Comparison of ENCODE assay signal across 8 mouse cellular contexts in genomic region chr7:3606798-3607197, GRCm38 (mm10). TPM values are rescaled to one million over a fixed set of nuclear protein-coding genes. Genes with fewer than 3 reads are reported as not detected.
A peak's percentile ranks its signal among the peaks of the same experiment; 100 is the strongest.
DNase-seq lines count a peak whose midpoint lies in the region; ATAC-seq and TF ChIP-seq lines count a peak whose summit lies in the region.

No protein-coding gene starts in this region.

- no peak for TF ChIP-seq EP300 in heart, postnatal 0 days (IDR thresholded peaks at IDR 0.05; ENCODE audit: low read depth)

- no peak overlapping the region for H3K27ac ChIP-seq in heart, postnatal 0 days (ENCODE audit: low read depth)
- no peak overlapping the region for H3K27ac ChIP-seq in heart, embryonic 11.5 days (ENCODE audit: low read depth, low read length)
- no peak overlapping the region for H3K27ac ChIP-seq in intestine, embryonic 16.5 days (ENCODE audit: low read length)

- WGBS in heart, postnatal 0 days: 5% methylated on average over 2 of the region's 2 CpGs
- WGBS in heart, embryonic 11.5 days (ENCODE audit: insufficient replicate concordance): 8% methylated on average over 2 of the region's 2 CpGs
- WGBS in intestine, embryonic 16.5 days: 13% methylated on average over 2 of the region's 2 CpGs

- H3K4me2 ChIP-seq in heart, postnatal 0 days (ENCODE audit: low read depth, low read length): no peak overlapping the region
- H3K4me2 ChIP-seq in heart, embryonic 11.5 days: no peak overlapping the region
- no peak overlapping the region for H3K4me2 ChIP-seq in intestine, embryonic 16.5 days (ENCODE audit: low read depth, low read length)

- DNase-seq in heart, postnatal 0 days (ENCODE audit: low spot score): peak; percentile 51
- DNase-seq in G1E (ENCODE audit: low spot score): peak; percentile 19
- DNase-seq in testis, postnatal 10 days (ENCODE audit: low spot score): no peak
- no peak for DNase-seq in Muller cell, postnatal 12 days (ENCODE audit: inconsistent ontology term)
- DNase-seq in frontal cortex, postnatal 10 days (ENCODE audit: low spot score in 2 of 2): no peak

- H3K4me3 ChIP-seq in heart, postnatal 0 days (ENCODE audit: low read depth, low read length): no peak overlapping the region
- no peak overlapping the region for H3K4me3 ChIP-seq in heart, embryonic 11.5 days (ENCODE audit: low read depth, low read length)
- no peak overlapping the region for H3K4me3 ChIP-seq in G1E (ENCODE audit: low read depth, low read length)
- H3K4me3 ChIP-seq in intestine, embryonic 16.5 days (ENCODE audit: low read length): no peak overlapping the region

- no peaks in the 10 kb centered on the region for H3K36me3 ChIP-seq in heart, postnatal 0 days (replicated peaks; ENCODE audit: control insufficient read depth, insufficient read depth, low read length)
- no peaks in the 10 kb centered on the region for H3K36me3 ChIP-seq in heart, embryonic 11.5 days (ENCODE audit: control insufficient read depth, insufficient read depth, low read length)
- H3K36me3 ChIP-seq in G1E (replicated peaks): no peaks in the 10 kb centered on the region
- H3K36me3 ChIP-seq in intestine, embryonic 16.5 days (ENCODE audit: control insufficient read depth, insufficient read depth, low read length): no peaks in the 10 kb centered on the region

- H3K9ac ChIP-seq in heart, postnatal 0 days (replicated peaks; ENCODE audit: low read depth, low read length): no peak overlapping the region
- no peak overlapping the region for H3K9ac ChIP-seq in heart, embryonic 11.5 days (ENCODE audit: low read depth, low read length)
- H3K9ac ChIP-seq in intestine, embryonic 16.5 days (ENCODE audit: low read depth, low read length): no peak overlapping the region

- H3K4me1 ChIP-seq in heart, postnatal 0 days (ENCODE audit: control insufficient read depth, insufficient read depth): 0 out of 2 replicates have a peak, but pooled peaks cover 3% of the 10 kb centered on the region
- no peaks in the 10 kb centered on the region for H3K4me1 ChIP-seq in heart, embryonic 11.5 days (ENCODE audit: control insufficient read depth, insufficient read depth, low read length)
- H3K4me1 ChIP-seq in G1E (ENCODE audit: insufficient read depth, low read depth, low read length): no peaks in the 10 kb centered on the region
- H3K4me1 ChIP-seq in intestine, embryonic 16.5 days (ENCODE audit: control insufficient read depth, insufficient read depth, low read length): no peaks in the 10 kb centered on the region

- peak; percentile 67 for ATAC-seq in heart, postnatal 0 days (ENCODE audit: insufficient read depth, low read depth)
- ATAC-seq in heart, embryonic 11.5 days (replicated peaks; ENCODE audit: insufficient number of reproducible peaks, low FRiP score, low TSS enrichment): no peak
- peak; percentile 40; the same call in 1 of the 2 replicates for ATAC-seq in G1E (ENCODE audit: extremely low read depth, insufficient number of reproducible peaks, low FRiP score, poor library complexity, severe bottlenecking)
- ATAC-seq in intestine, embryonic 16.5 days: peak; percentile 65; the same call in 1 of the 2 replicates
- peak; percentile 75 for ATAC-seq in megakaryocyte, adult 5-6 weeks (ENCODE audit: poor library complexity, severe bottlenecking)

- H3K9me3 ChIP-seq in heart, postnatal 0 days (replicated peaks; ENCODE audit: control insufficient read depth, low read length): no peaks in the 10 kb centered on the region
- no peaks in the 10 kb centered on the region for H3K9me3 ChIP-seq in heart, embryonic 11.5 days (replicated peaks; ENCODE audit: control insufficient read depth, low read length)
- H3K9me3 ChIP-seq in G1E (replicated peaks): no peaks in the 10 kb centered on the region
- 0 out of 2 replicates have a peak, but pooled peaks cover 2% of the 10 kb centered on the region for H3K9me3 ChIP-seq in intestine, embryonic 16.5 days (ENCODE audit: control insufficient read depth, low read length)

- peak; percentile 75 for TF ChIP-seq CTCF in heart, postnatal 0 days (IDR thresholded peaks at IDR 0.05; ENCODE audit: low read depth)
- TF ChIP-seq CTCF in G1E (IDR thresholded peaks at IDR 0.05; ENCODE audit: low read depth, low read length): 0 out of 2 replicates have a peak, but pooled peaks have one; percentile 8

- H3K27me3 ChIP-seq in heart, postnatal 0 days (ENCODE audit: control insufficient read depth, insufficient read depth, low read length): no peaks in the 10 kb centered on the region
- H3K27me3 ChIP-seq in heart, embryonic 11.5 days (ENCODE audit: control insufficient read depth, insufficient read depth, low read length): no peaks in the 10 kb centered on the region
- H3K27me3 ChIP-seq in G1E (ENCODE audit: insufficient read depth, low read length): peaks cover 26% of the 10 kb centered on the region
- H3K27me3 ChIP-seq in intestine, embryonic 16.5 days (replicated peaks; ENCODE audit: control insufficient read depth, insufficient read depth, low read length): no peaks in the 10 kb centered on the region

RNA-seq across cellular contexts. Expression of gene Oscar, which starts 9.2 kb away (rescaled TPM):
- total RNA-seq in heart, postnatal 0 days (2014; rRNA removed; ENCODE audit: low replicate concordance): 0.19 TPM in 1 of 2 replicates, not detected in the other
- polyA plus RNA-seq in heart, postnatal 0 days (2015; fragmentation: Nextera tagmentation; extraction: Ambion mirVana): 0.25 and 0.37 TPM in 2 replicates
- polyA plus RNA-seq in heart, embryonic 11.5 days (2014; fragmentation: Nextera tagmentation; extraction: Ambion mirVana): 0.21 and 0.56 TPM in 2 replicates
- total RNA-seq in G1E (2014; fragmentation: Nextera tagmentation) (not detected in 2 replicates), G1E (2017) (0.05 and 0.06 TPM in 2 replicates)
- polyA plus RNA-seq in G1E (2012): not detected in 2 replicates
- 0.07 TPM in 1 of 2 replicates, not detected in the other for polyA plus RNA-seq in intestine, embryonic 16.5 days (2015; fragmentation: Nextera tagmentation; extraction: Ambion mirVana)
- not detected in 2 replicates for total RNA-seq in megakaryocyte, adult 5-6 weeks (2015)
- total RNA-seq in megakaryocyte, adult 5-6 weeks (2017): not detected in 2 replicates

RNA-seq across cellular contexts. Expression of gene Ndufa3, which starts 10.4 kb away (rescaled TPM):
- total RNA-seq in heart, postnatal 0 days (2014; rRNA removed; ENCODE audit: low replicate concordance): 915 and 1,160 TPM in 2 replicates
- 1,410 and 1,523 TPM in 2 replicates for polyA plus RNA-seq in heart, postnatal 0 days (2015; fragmentation: Nextera tagmentation; extraction: Ambion mirVana)
- 621 and 642 TPM in 2 replicates for polyA plus RNA-seq in heart, embryonic 11.5 days (2014; fragmentation: Nextera tagmentation; extraction: Ambion mirVana)
- total RNA-seq in G1E (2014; fragmentation: Nextera tagmentation) (179 and 192 TPM in 2 replicates), G1E (2017) (234 and 290 TPM in 2 replicates)
- polyA plus RNA-seq in G1E (2012): 18.5 and 18.9 TPM in 2 replicates
- polyA plus RNA-seq in intestine, embryonic 16.5 days (2015; fragmentation: Nextera tagmentation; extraction: Ambion mirVana): 531 and 551 TPM in 2 replicates
- total RNA-seq in megakaryocyte, adult 5-6 weeks (2015): 263 and 351 TPM in 2 replicates
- 273 and 274 TPM in 2 replicates for total RNA-seq in megakaryocyte, adult 5-6 weeks (2017)

RNA-seq across cellular contexts. Expression of gene Tfpt, which starts 22.9 kb away (rescaled TPM):
- 3.1 and 21.0 TPM in 2 replicates for total RNA-seq in heart, postnatal 0 days (2014; rRNA removed; ENCODE audit: low replicate concordance)
- polyA plus RNA-seq in heart, postnatal 0 days (2015; fragmentation: Nextera tagmentation; extraction: Ambion mirVana): 14.2 and 16.0 TPM in 2 replicates
- 17.8 and 20.0 TPM in 2 replicates for polyA plus RNA-seq in heart, embryonic 11.5 days (2014; fragmentation: Nextera tagmentation; extraction: Ambion mirVana)
- total RNA-seq in G1E (2014; fragmentation: Nextera tagmentation) (22.2 and 38.2 TPM in 2 replicates), G1E (2017) (29.1 and 40.2 TPM in 2 replicates)
- polyA plus RNA-seq in G1E (2012): 44.0 and 44.2 TPM in 2 replicates
- polyA plus RNA-seq in intestine, embryonic 16.5 days (2015; fragmentation: Nextera tagmentation; extraction: Ambion mirVana): 15.5 and 18.0 TPM in 2 replicates
- 20.8 and 30.4 TPM in 2 replicates for total RNA-seq in megakaryocyte, adult 5-6 weeks (2015)
- total RNA-seq in megakaryocyte, adult 5-6 weeks (2017): 23.8 and 28.4 TPM in 2 replicates

RNA-seq across cellular contexts. Expression of gene Prpf31, which starts 23.0 kb away (rescaled TPM):
- total RNA-seq in heart, postnatal 0 days (2014; rRNA removed; ENCODE audit: low replicate concordance): 32.2 and 47.9 TPM in 2 replicates
- polyA plus RNA-seq in heart, postnatal 0 days (2015; fragmentation: Nextera tagmentation; extraction: Ambion mirVana): 35.3 and 41.5 TPM in 2 replicates
- polyA plus RNA-seq in heart, embryonic 11.5 days (2014; fragmentation: Nextera tagmentation; extraction: Ambion mirVana): 67.6 and 78.3 TPM in 2 replicates
- total RNA-seq in G1E (2014; fragmentation: Nextera tagmentation) (34.4 and 43.3 TPM in 2 replicates), G1E (2017) (97.9 and 104 TPM in 2 replicates)
- polyA plus RNA-seq in G1E (2012): 52.6 and 59.2 TPM in 2 replicates
- polyA plus RNA-seq in intestine, embryonic 16.5 days (2015; fragmentation: Nextera tagmentation; extraction: Ambion mirVana): 70.6 and 81.1 TPM in 2 replicates
- total RNA-seq in megakaryocyte, adult 5-6 weeks (2015): 15.1 and 21.1 TPM in 2 replicates
- 51.0 and 66.7 TPM in 2 replicates for total RNA-seq in megakaryocyte, adult 5-6 weeks (2017)

RNA-seq across cellular contexts. Expression of gene Cnot3, which starts 38.3 kb away (rescaled TPM):
- 7.5 and 16.8 TPM in 2 replicates for total RNA-seq in heart, postnatal 0 days (2014; rRNA removed; ENCODE audit: low replicate concordance)
- polyA plus RNA-seq in heart, postnatal 0 days (2015; fragmentation: Nextera tagmentation; extraction: Ambion mirVana): 15.9 and 19.4 TPM in 2 replicates
- 42.2 and 43.5 TPM in 2 replicates for polyA plus RNA-seq in heart, embryonic 11.5 days (2014; fragmentation: Nextera tagmentation; extraction: Ambion mirVana)
- total RNA-seq in G1E (2014; fragmentation: Nextera tagmentation) (245 and 285 TPM in 2 replicates), G1E (2017) (13.9 and 20.7 TPM in 2 replicates)
- 506 and 556 TPM in 2 replicates for polyA plus RNA-seq in G1E (2012)
- 43.2 and 46.1 TPM in 2 replicates for polyA plus RNA-seq in intestine, embryonic 16.5 days (2015; fragmentation: Nextera tagmentation; extraction: Ambion mirVana)
- total RNA-seq in megakaryocyte, adult 5-6 weeks (2015): 119 and 123 TPM in 2 replicates
- total RNA-seq in megakaryocyte, adult 5-6 weeks (2017): 23.5 and 36.8 TPM in 2 replicates

Comparison
In these comparisons a context has a peak if more than half of its experiments do, and no peak if none do; other contexts are left out.
1. DNase-seq: peak in heart, postnatal 0 days (single experiment) and G1E (single experiment); none in testis, postnatal 10 days (single experiment), Muller cell, postnatal 12 days (single experiment) and frontal cortex, postnatal 10 days (0 of 2).
2. RNA of gene Ndufa3, which starts 10.4 kb away (polyA plus RNA-seq): 1,410 to 1,523 TPM in heart, postnatal 0 days, 621 to 642 TPM in heart, embryonic 11.5 days and 531 to 551 TPM in intestine, embryonic 16.5 days; 18.5 to 18.9 TPM in G1E; every median in the first group is over 10 times any median in the second.